Mouse (Mus musculus): ENCODE results near the gene Nup85.
A peak's percentile ranks its signal among the peaks of the same experiment; 100 is the strongest.

Nup85 gene

DNA sequence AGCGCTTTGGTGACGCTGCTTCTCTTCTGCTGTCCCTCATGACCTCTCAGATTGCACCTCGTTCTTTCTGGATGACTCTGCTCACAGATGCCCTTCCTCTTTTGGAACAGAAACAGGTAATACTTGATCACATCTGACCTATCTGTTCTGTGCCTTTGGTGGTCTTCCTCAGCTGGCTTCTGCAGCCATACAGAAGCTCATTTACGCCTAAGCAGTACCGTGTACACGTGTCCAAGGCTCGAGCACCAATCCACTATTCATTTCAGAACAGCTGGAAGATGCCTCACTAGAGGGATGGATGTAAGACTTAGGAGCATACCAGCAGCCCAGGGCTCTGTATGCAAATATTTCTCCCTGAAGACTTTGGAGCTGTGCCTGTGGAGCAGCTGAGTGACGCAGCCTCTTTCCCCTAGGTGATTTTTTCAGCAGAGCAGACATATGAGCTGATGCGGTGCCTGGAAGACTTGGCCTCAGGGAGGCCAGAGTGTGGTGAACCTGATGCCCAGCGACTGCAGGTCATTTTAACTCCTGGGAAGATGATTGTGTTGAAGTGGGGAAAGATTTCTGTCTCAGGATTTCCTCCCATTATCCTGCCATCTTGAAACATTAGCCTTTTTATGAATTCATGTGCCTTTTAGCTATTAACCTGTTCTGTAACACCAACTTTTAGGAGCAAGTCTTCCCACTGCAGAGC lies 18.8 kb downstream of the Nup85 start:
- no peak for DNase-seq (ENCODE audit: low spot score)

DNA sequence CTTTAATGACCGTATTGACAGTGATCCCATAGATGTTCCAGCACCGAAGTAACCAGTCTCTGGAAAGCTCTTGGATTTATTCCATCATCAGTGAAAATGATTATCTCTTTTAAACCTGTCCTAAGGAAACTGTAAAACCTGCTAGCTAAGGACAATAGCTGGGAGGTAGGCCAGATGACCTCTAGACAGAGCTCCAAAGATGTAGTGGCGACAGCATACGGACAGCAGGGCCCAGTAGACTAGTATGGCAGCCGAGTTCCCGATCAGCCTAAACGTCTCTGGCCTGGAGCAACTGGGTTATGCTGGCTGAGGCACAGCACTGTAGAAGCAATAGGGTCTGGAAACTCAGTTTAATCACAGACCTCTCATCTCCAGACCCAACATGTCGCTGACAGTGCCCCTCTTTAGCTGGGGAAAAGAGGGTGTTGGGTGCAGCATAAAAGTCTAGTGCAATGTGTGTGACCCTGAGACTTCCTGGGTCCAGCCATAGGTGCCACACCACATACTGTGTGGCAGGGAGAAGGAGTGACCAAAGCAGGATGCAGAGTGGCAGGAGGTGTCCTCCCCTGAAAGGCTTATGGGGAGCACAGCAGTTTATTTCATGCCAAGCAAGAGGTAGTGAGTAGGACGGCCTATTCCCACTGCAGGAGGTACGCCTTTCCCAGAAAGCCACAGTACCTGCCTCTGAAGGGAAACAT lies 20.3 kb downstream of the Nup85 start:
- no peak for DNase-seq (ENCODE audit: low spot score)

DNA sequence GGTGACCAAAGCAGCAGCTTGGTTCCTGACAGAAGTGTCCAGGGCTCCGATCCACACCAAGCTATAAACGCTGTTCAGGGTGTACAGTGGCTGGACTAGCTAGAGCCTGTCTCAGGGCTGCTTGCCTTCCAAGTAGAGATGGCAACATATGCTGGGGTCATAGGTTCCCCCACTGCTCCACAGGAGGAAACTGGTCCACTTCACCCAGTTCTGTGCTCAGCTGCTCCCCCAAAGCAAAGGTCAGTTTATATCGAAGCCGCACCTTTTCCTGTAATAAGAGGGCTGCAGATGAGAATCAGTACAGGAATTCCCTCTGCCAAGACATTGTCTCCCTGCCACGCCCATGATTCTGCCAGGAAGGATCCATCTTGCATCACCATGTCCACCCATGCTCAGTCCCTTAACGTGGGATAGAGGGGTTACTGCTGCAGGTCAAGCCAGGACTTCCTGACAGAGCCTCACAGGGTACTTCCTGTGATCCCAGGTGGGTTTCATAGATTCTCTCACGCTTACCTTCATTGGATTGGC lies 21.4 kb downstream of the Nup85 start:
- no peak for DNase-seq (ENCODE audit: low spot score)

DNA sequence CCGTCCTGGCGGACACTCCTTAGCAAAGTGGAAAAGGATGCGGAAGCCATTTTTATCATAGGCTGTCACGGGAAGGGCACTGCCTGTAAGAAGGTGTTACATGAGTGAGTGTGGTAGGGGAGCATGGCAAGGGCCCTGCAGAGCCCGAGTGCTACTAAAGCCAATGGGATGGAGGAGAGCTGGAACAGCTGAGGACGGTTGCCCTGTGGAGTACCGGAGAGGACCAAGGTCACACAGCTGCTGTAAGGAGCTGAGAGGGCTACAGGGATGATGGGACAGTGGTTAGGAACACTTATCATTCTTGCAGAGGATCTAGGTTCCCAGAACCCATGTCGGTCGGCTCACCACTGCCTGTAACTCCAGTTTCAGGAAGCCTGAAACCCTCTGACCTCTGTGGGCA lies 22.2 kb downstream of the Nup85 start:
- no peak for DNase-seq (ENCODE audit: low spot score)

DNA sequence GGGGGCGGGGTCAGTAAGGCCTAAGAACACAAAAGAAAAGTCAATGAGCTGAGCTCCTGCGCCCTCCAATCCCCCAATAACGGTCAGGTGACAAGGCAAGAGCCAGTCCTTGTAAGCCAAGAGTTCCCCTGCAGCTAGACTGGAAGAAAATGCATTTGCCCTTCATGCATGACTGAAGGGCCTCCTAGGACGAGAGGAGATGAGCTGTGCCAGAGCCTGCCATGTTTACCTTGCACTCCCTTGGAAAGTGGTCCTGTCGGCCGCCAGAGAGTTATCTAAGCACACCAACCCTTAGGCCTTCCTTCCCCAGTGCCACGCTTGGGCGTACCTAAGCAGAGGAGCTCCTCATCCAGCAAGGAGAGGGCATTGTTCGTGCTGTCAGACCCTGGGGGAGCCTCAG lies 23.8 kb downstream of the Nup85 start:
- no peak for DNase-seq (ENCODE audit: low spot score)

DNA sequence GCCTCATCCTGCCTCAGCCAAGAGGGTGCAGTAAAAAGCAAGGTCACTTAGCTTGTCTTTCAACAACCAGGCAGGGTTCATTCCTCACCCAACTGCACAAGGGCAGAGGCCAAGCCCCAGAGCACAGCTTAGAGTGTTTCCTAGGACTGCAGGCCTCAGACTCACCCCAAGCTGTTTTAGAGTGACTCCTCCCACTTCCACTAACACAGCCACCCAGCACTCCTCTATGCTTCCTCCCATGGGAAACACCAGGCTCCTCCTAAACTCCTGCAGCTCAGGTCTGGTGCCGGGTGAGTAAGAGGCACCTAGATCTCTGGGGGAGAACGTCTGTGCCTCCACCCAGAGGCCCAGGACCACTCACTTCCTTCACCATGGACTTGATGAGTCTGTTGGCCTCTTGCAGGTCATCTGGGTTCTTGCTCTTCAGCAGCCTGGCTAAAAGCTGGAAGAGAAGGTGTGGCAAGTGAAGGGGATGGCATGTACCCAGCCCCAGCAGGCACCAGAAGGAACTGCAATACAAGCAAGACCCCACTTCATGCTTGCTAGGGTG lies 26.4 kb downstream of the Nup85 start:
- no peak for DNase-seq (ENCODE audit: low spot score)

DNA sequence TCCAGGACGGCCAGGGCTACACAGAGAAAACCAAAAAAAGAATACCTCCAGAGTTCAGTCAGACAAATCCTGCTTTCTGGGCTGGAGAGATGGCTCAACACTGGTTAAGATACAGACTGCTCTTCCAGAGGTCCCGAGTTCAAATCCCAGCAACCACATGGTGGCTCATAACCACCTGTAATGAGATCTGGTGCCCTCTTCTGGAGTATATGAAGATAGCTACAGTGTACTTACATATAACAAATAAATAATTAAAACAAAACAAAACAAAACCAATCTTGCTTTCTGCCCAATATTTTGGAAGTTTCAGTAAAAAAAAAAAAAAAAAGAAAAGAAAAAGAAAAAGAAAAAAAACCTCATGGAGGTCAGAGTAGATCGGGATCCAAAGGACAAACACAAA lies 31.0 kb downstream of the Nup85 start:
- DNase-seq (ENCODE audit: low spot score), result no peak

DNA sequence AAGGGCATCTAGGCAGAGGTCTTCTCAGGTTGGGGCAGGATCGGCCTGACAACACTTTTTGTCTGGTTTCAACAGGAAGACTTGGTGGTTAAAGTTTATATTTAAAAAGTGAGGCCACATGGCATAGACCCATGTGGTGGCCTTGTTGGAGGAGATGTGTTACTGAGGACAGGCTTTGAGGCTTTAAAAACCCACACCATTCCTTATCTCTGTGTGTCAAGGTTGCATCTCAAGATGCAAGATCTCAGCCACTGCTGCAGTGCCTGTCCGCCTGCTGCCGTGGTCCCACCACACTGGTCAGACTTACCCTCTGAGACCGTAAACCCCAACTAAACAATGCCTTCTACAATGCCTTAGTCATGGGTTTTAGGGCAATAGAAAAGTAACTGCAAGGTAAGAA lies 34.1 kb downstream of the Nup85 start:
- DNase-seq (ENCODE audit: low spot score), result no peak

DNA sequence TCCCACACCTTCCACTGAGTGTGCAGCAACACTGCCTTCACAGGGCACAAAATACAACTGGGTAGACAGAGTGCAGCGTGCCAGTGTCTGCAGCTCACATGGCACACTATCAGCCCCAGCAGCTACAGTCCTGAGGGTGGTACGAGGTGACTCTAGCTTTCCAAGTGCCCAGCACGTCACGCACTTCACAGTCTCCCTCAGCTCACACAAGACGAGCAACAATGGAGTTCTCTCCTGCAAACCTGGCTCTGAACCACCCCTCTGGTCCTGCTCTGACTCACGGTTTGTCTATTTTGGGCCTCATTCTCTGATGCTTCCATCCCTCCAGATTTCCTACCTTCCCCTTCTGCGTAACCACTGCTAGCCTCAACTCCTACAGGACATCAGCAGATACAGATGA lies 35.5 kb downstream of the Nup85 start:
- DNase-seq (ENCODE audit: low spot score), result no peak

DNA sequence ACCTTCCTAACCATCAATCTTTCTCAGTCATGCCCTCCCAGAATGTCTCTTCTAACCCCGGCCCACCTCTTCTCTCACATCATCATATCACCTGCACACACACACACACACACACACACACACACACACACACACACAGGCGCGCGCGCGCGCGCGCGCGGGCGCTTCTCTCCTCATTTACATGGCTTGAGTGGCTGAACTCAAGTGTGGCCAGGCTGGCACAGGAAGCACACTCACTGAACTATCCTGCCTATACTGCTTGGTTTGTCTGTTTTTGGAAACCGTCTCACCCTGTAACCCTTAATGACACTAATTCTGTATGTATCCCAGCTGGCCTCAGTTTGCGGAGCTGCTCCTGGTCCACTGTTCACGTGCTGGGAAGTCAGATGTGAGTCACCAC lies 36.5 kb downstream of the Nup85 start:
- DNase-seq (ENCODE audit: low spot score), result no peak

DNA sequence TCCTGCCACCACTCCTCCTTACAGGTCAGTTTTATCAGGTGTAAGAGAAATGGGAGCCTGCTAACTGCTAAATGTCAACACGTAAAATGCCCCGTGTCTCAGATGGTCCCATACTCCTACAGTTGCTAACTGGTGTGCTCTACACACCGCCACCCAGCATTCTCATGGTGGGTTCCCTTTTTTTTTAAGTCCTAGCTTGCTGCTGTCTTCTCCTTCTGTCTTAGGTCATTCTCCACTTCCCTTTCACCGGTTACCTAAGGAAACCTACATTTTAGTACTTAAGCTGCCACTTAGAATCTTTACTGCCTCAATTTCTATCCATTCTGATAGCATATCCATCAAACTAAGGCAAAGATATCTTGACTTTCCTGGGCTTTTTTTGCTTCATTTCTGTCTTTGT lies 36.9 kb downstream of the Nup85 start:
- no peak for DNase-seq (ENCODE audit: low spot score)

DNA sequence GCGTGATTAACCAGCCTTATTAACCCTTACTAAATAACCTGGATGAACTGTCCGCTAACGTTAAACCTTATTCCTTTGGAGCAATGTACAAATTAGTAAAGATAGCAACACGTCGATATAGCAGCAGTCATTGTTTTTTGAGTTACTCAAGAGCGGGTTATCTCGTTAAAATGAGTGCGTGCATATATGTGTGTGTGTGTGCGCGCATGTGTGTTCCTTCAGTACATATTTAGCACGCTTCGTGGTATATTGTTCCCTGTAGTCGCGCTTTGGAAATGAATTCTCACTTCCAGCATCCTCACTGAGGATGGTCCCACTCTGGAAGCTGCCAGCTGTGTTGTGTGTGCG lies 38.9 kb downstream of the Nup85 start:
- DNase-seq (ENCODE audit: low spot score), result no peak

DNA sequence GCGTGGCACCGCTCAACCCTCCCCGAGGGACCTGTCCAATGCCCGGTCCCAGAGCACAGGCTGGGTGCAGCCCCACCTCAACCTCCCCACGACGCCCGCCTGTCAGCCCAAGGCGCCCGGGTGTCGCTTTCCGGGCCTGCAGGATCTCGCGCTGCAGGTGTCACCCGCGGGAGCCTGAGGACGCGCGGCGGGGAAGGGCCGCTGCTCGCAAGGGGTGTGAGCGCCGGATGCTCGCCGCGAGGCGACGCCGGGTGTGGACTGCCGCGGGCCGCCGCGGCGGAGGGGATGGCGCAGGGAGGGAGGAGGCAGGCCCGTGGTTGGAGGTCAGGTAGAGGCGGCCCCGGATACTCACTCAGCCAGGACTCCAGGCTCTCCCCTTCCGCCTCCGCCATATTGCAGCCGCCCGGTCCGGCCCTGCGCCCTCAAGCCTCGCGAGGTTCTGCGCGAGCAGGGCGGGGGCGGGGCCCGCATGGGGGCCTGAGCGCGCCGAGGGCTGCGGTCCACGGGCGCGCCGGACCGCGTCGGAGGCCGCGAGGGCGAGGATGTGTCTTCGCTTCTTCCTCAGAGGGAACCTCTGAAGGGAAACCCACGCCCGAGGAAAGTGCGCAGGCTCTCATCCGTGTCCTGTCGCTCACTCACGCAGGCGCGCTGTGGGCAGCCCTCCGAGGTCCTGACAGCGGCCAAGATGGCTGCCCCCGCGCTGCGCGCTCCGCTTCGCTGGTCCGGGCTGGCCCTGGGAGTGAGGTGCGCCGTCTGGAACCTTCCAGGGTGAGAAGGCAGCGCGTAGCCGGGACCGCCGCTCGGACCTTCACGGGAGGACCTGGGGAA lies 39.5 kb downstream of the Nup85 start, which contains the start of the genes Mrps7 and Gga3:
Gene Mrps7, plus strand, starts transcription at position 450 of the 828 bp plus-strand sequence.
Gene Gga3, minus strand, starts transcription at position 576 of the 828 bp plus-strand sequence.
- DNase-seq (ENCODE audit: low spot score), result peak; percentile 79

DNA sequence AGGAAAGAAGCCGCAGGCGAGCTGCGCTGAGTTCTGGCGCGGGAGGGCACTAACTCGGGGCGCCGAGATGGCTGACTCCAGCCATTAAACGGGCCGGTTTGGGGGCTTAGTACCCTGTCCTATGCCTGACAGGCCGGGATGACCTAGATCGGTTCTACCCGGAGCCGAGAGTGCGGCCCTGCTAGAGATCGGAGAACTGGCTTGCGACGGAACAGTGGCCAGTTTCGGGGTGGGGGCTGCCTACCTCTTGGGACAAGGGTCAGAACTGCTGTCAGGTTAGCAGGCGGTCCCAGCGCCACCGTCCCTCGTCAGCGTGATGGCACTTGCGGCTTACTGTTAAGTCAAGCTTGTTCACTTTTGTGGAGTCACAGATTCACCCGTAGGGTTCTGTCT lies 40.1 kb downstream of the Nup85 start:
- no peak for DNase-seq (ENCODE audit: low spot score)

DNA sequence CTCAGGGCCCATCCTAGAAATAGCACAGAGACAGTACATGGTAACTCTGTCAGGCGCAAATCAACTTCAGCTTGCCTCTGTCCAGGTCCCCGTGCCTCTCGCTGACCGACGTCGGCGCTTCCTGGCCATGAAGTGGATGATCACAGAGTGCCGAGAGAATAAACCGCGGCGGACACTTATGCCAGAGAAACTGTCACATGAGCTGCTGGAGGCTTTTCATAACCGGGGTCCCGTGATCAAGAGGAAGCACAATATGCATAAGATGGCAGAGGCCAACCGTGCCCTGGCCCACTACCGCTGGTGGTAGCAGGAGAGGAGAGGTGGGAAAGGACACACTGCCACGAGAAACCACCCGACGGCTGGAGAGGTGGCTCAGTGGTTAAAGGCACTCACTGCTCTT lies 42.5 kb downstream of the Nup85 start:
- DNase-seq (ENCODE audit: low spot score), result no peak

DNA sequence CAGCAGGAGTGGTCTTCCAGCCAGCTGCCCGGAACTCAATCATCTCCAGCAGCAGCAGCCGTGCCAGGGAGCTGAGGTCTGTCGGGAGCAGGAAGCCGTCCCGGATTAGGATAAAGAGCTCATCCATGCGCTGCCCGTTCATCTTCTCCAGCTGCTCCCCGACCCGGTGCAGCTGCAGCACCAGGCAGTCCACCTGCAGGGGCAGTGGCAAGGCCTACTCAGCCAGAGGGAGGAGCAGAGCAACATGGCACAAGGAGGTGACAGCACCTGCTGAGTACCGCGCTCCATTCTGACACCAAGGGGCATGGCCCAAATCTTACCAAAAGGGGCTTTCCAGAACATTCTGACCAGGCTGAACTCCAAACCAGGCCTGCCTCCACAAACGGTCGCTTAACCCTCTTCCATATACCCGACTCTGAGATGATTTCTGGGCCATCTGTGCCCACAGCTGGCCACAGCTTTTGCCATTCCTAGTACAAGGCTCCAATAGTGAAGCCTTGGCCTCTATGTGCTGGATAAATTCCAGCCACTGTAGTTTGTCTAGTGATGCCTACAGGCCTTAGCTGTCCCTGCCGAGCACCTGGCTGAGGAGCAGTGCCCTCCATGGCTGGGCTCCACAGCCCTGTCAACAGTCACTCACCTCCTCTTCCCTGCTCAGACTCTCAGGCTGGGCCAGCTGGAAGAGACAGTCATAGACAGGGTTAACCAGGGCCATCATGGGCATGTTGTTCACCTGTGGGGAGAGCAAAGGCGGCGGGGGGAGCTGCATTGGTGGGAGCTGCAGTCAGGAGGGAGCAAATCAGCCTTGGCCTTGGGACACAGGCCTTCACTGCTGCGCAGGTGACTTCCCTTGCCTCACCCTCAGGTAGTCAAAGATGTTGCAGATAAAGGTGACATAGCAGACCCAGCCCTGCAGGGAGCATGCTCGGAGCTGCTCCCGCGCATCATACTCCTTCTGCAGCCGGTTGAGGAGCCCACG lies 44.5 kb downstream of the Nup85 start:
- no peak for DNase-seq (ENCODE audit: low spot score)

DNA sequence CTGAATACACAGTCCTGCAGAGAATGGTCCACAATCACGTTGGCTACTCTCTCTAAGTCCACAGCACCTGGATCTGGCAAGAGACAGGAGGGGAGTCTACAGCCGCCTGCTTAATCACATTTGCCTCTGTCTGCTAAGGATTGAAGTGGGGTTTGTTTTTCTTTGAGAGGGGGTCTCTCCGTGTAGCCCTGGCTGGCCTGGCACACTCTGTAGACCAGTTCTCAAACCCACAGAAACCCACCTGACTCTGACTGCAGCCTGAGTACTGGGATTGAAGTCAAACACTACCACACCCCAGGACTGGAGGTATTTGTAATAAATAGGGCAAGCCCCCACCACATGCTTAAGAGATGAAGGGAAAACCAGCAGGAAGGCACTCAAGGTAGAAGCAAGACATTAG lies 45.3 kb downstream of the Nup85 start:
- no peak for DNase-seq (ENCODE audit: low spot score)

DNA sequence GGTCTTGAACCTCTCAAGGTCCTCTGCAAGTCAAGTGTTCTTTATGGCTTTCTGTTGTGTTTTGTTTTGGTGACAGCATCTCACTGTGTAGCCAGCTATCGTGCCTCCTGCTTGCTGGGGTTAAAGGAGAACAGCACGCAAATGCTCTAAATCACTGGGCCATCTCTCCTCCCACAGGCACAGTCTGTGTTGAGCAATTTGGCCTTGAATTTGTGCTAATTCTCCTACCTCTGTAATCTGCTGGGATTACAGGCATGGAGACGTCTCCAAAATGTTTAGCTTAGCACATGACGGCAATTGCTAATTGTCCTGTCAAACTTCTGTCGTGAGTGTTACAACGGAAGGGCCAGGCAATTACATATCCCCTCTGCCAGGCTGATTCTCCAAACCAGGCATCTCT lies 46.9 kb downstream of the Nup85 start:
- no peak for DNase-seq (ENCODE audit: low spot score)

DNA sequence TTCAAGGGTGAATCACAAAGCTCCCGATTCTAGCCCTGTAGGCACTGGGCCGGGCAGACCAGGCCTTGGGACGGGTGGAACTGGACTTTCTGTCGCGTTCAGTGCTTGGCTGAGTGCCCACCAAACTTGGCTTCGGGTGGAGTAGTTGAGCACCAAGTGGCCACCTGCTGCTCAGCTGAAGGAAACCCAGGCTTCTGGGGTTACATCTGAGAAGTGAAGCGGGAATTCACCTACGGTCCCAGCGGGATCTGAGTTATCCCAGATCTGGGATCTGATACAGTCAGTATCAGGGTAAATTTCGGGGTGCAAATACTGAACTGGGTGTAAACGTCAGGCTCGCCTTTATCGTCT lies 47.8 kb downstream of the Nup85 start:
- no peak for DNase-seq (ENCODE audit: low spot score)

DNA sequence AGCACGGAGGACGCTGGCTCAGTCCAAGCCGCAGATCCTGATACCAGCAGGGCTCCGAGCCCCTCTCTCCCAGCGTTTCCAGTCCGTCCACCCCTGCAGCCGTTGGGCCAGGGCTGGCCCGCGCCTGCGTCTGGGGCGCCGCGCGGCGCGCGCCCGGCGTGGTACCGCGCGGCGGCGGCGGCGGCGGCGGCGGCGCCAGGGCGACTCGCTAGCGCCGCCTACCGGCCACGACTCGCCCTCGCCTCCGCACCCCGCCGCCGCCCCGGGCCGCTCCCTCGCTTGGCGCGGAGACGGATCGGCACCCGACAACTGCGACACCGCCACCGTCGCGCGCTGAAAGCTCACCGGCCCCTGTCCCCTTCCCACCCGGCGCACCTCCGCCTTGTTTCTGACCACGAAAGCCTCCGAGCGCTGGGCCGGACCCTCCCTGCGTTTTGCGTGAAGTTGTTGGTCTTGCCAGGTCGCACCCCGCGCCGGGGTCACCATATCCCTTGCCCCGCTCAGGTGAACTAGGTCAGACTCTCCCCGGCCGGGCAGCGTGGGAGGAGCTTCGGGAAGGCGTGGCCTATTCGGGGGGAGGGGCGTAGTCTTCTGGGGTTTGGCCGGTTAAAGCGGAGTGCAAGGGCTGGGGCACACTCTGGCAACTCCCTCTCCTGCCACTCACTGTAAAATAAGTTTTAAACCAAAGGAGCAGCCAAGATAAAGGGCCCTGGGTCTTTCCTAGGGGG lies 48.3 kb downstream of the Nup85 start, which contains the start of gene Mif4gd:
Gene Mif4gd, minus strand, starts transcription at position 560 of the 728 bp plus-strand sequence.
- peak; percentile 67 for DNase-seq (ENCODE audit: low spot score)

All from left cerebral cortex, adult 11 months (tissue).